In the genomic region with DNA sequence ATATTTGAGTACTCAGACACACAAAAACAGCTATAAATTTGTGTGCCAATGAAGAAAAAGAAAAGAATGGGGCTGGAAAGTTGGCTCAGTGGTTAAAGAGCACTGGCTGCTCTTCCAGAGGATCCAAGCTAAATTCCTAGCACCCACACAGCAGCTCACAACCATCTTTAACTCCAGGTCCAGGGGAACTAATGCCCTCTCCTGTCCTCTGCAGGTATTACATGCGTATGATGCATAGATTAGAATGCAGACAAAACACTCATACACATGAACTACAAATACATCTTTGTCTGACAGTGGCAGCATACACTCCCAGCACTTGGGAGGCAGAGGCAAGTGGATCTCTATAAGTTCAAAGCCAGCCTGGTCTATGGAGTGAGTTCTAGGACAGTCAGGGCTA, we compare ENCODE assay signal across 1 mouse cellular context.
TF ChIP-seq lines count a peak whose summit lies in the region.

No protein-coding gene starts in this region.

TF ChIP-seq in MEL, 35 proteins besides CTCF, POLR2A, EP300 and RAD21:
- TF ChIP-seq RCOR1 (IDR thresholded peaks at IDR 0.05; ENCODE audit: low read depth, low read length) (no peak), TBP (IDR thresholded peaks at IDR 0.05; ENCODE audit: low read depth, low read length) (no peak), ELF1 (IDR thresholded peaks at IDR 0.05; ENCODE audit: low read depth, low read length) (no peak), MYB (IDR thresholded peaks at IDR 0.05; ENCODE audit: low read depth, low read length) (no peak), CHD1 (IDR thresholded peaks at IDR 0.05; ENCODE audit: low read depth, low read length) (no peak), ZMIZ1 (IDR thresholded peaks at IDR 0.05; ENCODE audit: low read depth, low read length) (no peak), ZKSCAN1 (IDR thresholded peaks at IDR 0.05; ENCODE audit: low read depth, low read length) (no peak), USF2 (IDR thresholded peaks at IDR 0.05; ENCODE audit: borderline replicate concordance in 1 of 2, insufficient read depth in 1 of 2, low read depth in 1 of 2, low read length in 2 of 2) (no peak), MEF2A (IDR thresholded peaks at IDR 0.05; ENCODE audit: extremely low read depth, insufficient replicate concordance, low read depth, low read length, poor library complexity, severe bottlenecking) (no peak), TAL1 (IDR thresholded peaks at IDR 0.05; ENCODE audit: low read length) (no peak), ETS1 (IDR thresholded peaks at IDR 0.05; ENCODE audit: low read depth, low read length) (no peak), UBTF (IDR thresholded peaks at IDR 0.05; ENCODE audit: borderline replicate concordance, insufficient read depth, low read depth, low read length) (no peak), GATA1 (IDR thresholded peaks at IDR 0.05; ENCODE audit: low read depth, low read length) (no peak), E2F4 (IDR thresholded peaks at IDR 0.05; ENCODE audit: borderline replicate concordance, low read depth, low read length) (no peak), POLR2AphosphoS5 (IDR thresholded peaks at IDR 0.05; ENCODE audit: borderline replicate concordance, low read depth, low read length) (no peak), KAT2A (conservative IDR thresholded peaks at IDR 0.05; ENCODE audit: low read depth, low read length) (no peak), CHD2 (IDR thresholded peaks at IDR 0.05; ENCODE audit: low read length) (no peak)
